Mouse (Mus musculus) granulocyte monocyte progenitor cell, adult 5-6 weeks (primary cell): Measurements from ENCODE around the gene Limch1. TPM values are rescaled to one million over a fixed set of nuclear protein-coding genes. Genes with fewer than 3 reads are reported as not detected.

ENCODE experiments used
- ATAC-seq: replicated peaks from 2 replicates; pipeline ENCODE4 v1.8.0; 2016; ENCODE audit warnings: mild to moderate bottlenecking, moderate TSS enrichment, inconsistent platforms; ENCODE audit not compliant: poor library complexity, severe bottlenecking
- total RNA-seq, 2 experiments: library from RNA; stranded (forward) in 1 of 2; stranded (reverse) in 1 of 2; fragments of 200-712, 200-1000 nt in 1 of 2; fragments of >200 nt in 1 of 2; fragmentation: Nextera tagmentation in 1 of 2; gene quantifications; 2 replicates each; pipeline ENCODE4 v1.2.3; 2014 to 2017

Limch1 gene
- total RNA-seq, 2 experiments from 2014 or later: not detected

- no peak for ATAC-seq
Observed at GRCm38 (mm10) chr5:66781507-66781906, 35.9 kb downstream of the Limch1 start.

GRCm38 (mm10) chr5:66782851-66783250, 37.2 kb downstream of the Limch1 start:
- ATAC-seq: no peak

GRCm38 (mm10) chr5:66784624-66785361, 39.2 kb downstream of the Limch1 start:
- ATAC-seq: no peak

- no peak for ATAC-seq
Observed at GRCm38 (mm10) chr5:66785995-66786620, 40.5 kb downstream of the Limch1 start.

- ATAC-seq: no peak
Observed at GRCm38 (mm10) chr5:66786621-66787061, 41.0 kb downstream of the Limch1 start.

- ATAC-seq: no peak
Observed at GRCm38 (mm10) chr5:66789041-66789440, 43.4 kb downstream of the Limch1 start.

GRCm38 (mm10) chr5:66791161-66791560, 45.5 kb downstream of the Limch1 start:
- no peak for ATAC-seq

GRCm38 (mm10) chr5:66793251-66793650, 47.6 kb downstream of the Limch1 start:
- ATAC-seq: no peak

GRCm38 (mm10) chr5:66797326-66797725, 51.7 kb downstream of the Limch1 start:
- ATAC-seq: no peak

- no peak for ATAC-seq
Observed at GRCm38 (mm10) chr5:66798135-66798534, 52.5 kb downstream of the Limch1 start.

- no peak for ATAC-seq
Observed at GRCm38 (mm10) chr5:66798591-66799003, 53.0 kb downstream of the Limch1 start.

GRCm38 (mm10) chr5:66800243-66800642, 54.6 kb downstream of the Limch1 start:
- no peak for ATAC-seq

GRCm38 (mm10) chr5:66800977-66801376, 55.4 kb downstream of the Limch1 start:
- no peak for ATAC-seq

- no peak for ATAC-seq
Observed at GRCm38 (mm10) chr5:66802196-66802595, 56.6 kb downstream of the Limch1 start.

GRCm38 (mm10) chr5:66806335-66806734, 60.7 kb downstream of the Limch1 start:
- ATAC-seq: no peak

- ATAC-seq: no peak
Observed at GRCm38 (mm10) chr5:66807737-66808136, 62.1 kb downstream of the Limch1 start.

GRCm38 (mm10) chr5:66809016-66809570, 63.5 kb downstream of the Limch1 start:
- no peak for ATAC-seq

- ATAC-seq: no peak
Observed at GRCm38 (mm10) chr5:66810396-66810795, 64.8 kb downstream of the Limch1 start.

GRCm38 (mm10) chr5:66814674-66815073, 69.0 kb downstream of the Limch1 start:
- no peak for ATAC-seq

GRCm38 (mm10) chr5:66815877-66816276, 70.2 kb downstream of the Limch1 start:
- ATAC-seq: no peak

GRCm38 (mm10) chr5:66816751-66817150, 71.1 kb downstream of the Limch1 start:
- ATAC-seq: no peak
